Mouse (Mus musculus): Measurements from ENCODE around the gene Plod1. TPM values are rescaled to one million over a fixed set of nuclear protein-coding genes. Genes with fewer than 3 reads are reported as not detected.

Plod1 gene
- polyA plus RNA-seq, 1 experiment from 2014 or later, result 39.0 TPM

GRCm38 (mm10) chr4:147963623-147964022 is 27.1 kb upstream of the Plod1 start:
- H3K9me3 ChIP-seq (ENCODE audit: control insufficient read depth, low read length), result no peaks in the 10 kb centered on the region
- ATAC-seq, result no peak
- H3K27me3 ChIP-seq (replicated peaks; ENCODE audit: control insufficient read depth, insufficient read depth, low read length), result no peaks in the 10 kb centered on the region
- 86% methylated on average over 15 of the region's 15 CpGs for WGBS
- H3K4me3 ChIP-seq (ENCODE audit: low read length), result no peak overlapping the region
- no peak overlapping the region for H3K27ac ChIP-seq (ENCODE audit: low read length)
- H3K9ac ChIP-seq (ENCODE audit: low read depth, low read length), result no peak overlapping the region
- H3K4me1 ChIP-seq (ENCODE audit: control insufficient read depth, insufficient read depth, low read length), result no peaks in the 10 kb centered on the region
- no peaks in the 10 kb centered on the region for H3K36me3 ChIP-seq (ENCODE audit: control insufficient read depth, insufficient read depth, low read length)
- H3K4me2 ChIP-seq (ENCODE audit: low read depth, low read length), result no peak overlapping the region

GRCm38 (mm10) chr4:147962781-147963180 is 26.2 kb upstream of the Plod1 start:
- no peaks in the 10 kb centered on the region for H3K4me1 ChIP-seq (ENCODE audit: control insufficient read depth, insufficient read depth, low read length)
- no peak overlapping the region for H3K4me2 ChIP-seq (ENCODE audit: low read depth, low read length)
- no peak overlapping the region for H3K4me3 ChIP-seq (ENCODE audit: low read length)
- no peaks in the 10 kb centered on the region for H3K36me3 ChIP-seq (ENCODE audit: control insufficient read depth, insufficient read depth, low read length)
- no peaks in the 10 kb centered on the region for H3K27me3 ChIP-seq (replicated peaks; ENCODE audit: control insufficient read depth, insufficient read depth, low read length)
- H3K9ac ChIP-seq (ENCODE audit: low read depth, low read length), result no peak overlapping the region
- no peaks in the 10 kb centered on the region for H3K9me3 ChIP-seq (ENCODE audit: control insufficient read depth, low read length)
- ATAC-seq, result no peak
- WGBS, result 45% methylated on average over 6 of the region's 6 CpGs
- no peak overlapping the region for H3K27ac ChIP-seq (ENCODE audit: low read length)

GRCm38 (mm10) chr4:147959881-147960831 is 23.6 kb upstream of the Plod1 start:
- Histone ChIP-seq H3K4me3 (ENCODE audit: low read length) (no peak overlapping the region), H3K9me3 (ENCODE audit: control insufficient read depth, low read length) (no peaks in the 10 kb centered on the region), H3K4me2 (ENCODE audit: low read depth, low read length) (no peak overlapping the region), H3K4me1 (ENCODE audit: control insufficient read depth, insufficient read depth, low read length) (no peaks in the 10 kb centered on the region), H3K36me3 (ENCODE audit: control insufficient read depth, insufficient read depth, low read length) (no peaks in the 10 kb centered on the region), H3K27me3 (replicated peaks; ENCODE audit: control insufficient read depth, insufficient read depth, low read length) (no peaks in the 10 kb centered on the region), H3K9ac (ENCODE audit: low read depth, low read length) (no peak overlapping the region), H3K27ac (ENCODE audit: low read length) (no peak overlapping the region)
- 40% methylated on average over 6 of the region's 6 CpGs for WGBS
- peak; percentile 65 for ATAC-seq

GRCm38 (mm10) chr4:147957141-147957540 is 20.6 kb upstream of the Plod1 start:
- no peak overlapping the region for H3K4me2 ChIP-seq (ENCODE audit: low read depth, low read length)
- whole genome bisulfite sequencing, result 45% methylated on average over 11 of the region's 11 CpGs
- no peak overlapping the region for H3K27ac ChIP-seq (ENCODE audit: low read length)
- no peaks in the 10 kb centered on the region for H3K36me3 ChIP-seq (ENCODE audit: control insufficient read depth, insufficient read depth, low read length)
- H3K9ac ChIP-seq (ENCODE audit: low read depth, low read length), result no peak overlapping the region
- no peak for ATAC-seq
- H3K27me3 ChIP-seq (replicated peaks; ENCODE audit: control insufficient read depth, insufficient read depth, low read length), result no peaks in the 10 kb centered on the region
- H3K9me3 ChIP-seq (ENCODE audit: control insufficient read depth, low read length), result no peaks in the 10 kb centered on the region
- no peaks in the 10 kb centered on the region for H3K4me1 ChIP-seq (ENCODE audit: control insufficient read depth, insufficient read depth, low read length)
- no peak overlapping the region for H3K4me3 ChIP-seq (ENCODE audit: low read length)

GRCm38 (mm10) chr4:147953590-147953989 is 17.0 kb upstream of the Plod1 start:
- no peaks in the 10 kb centered on the region for H3K4me1 ChIP-seq (ENCODE audit: control insufficient read depth, insufficient read depth, low read length)
- H3K9me3 ChIP-seq (ENCODE audit: control insufficient read depth, low read length), result no peaks in the 10 kb centered on the region
- WGBS, result 8% methylated on average over 4 of the region's 4 CpGs
- H3K36me3 ChIP-seq (ENCODE audit: control insufficient read depth, insufficient read depth, low read length), result peaks cover 3% of the 10 kb centered on the region; the same call in 1 of the 2 replicates
- no peak for ATAC-seq
- no peak overlapping the region for H3K9ac ChIP-seq (ENCODE audit: low read depth, low read length)
- H3K27me3 ChIP-seq (replicated peaks; ENCODE audit: control insufficient read depth, insufficient read depth, low read length), result no peaks in the 10 kb centered on the region
- no peak overlapping the region for H3K4me2 ChIP-seq (ENCODE audit: low read depth, low read length)
- H3K4me3 ChIP-seq (ENCODE audit: low read length), result no peak overlapping the region
- no peak overlapping the region for H3K27ac ChIP-seq (ENCODE audit: low read length)

GRCm38 (mm10) chr4:147947511-147947910 is 10.9 kb upstream of the Plod1 start:
- Histone ChIP-seq H3K36me3 (ENCODE audit: control insufficient read depth, insufficient read depth, low read length) (peaks cover 25% of the 10 kb centered on the region), H3K4me3 (ENCODE audit: low read length) (no peak overlapping the region), H3K27me3 (replicated peaks; ENCODE audit: control insufficient read depth, insufficient read depth, low read length) (no peaks in the 10 kb centered on the region), H3K9me3 (ENCODE audit: control insufficient read depth, low read length) (no peaks in the 10 kb centered on the region), H3K4me1 (ENCODE audit: control insufficient read depth, insufficient read depth, low read length) (peaks cover 10% of the 10 kb centered on the region), H3K4me2 (ENCODE audit: low read depth, low read length) (no peak overlapping the region), H3K27ac (ENCODE audit: low read length) (no peak overlapping the region), H3K9ac (ENCODE audit: low read depth, low read length) (no peak overlapping the region)
- 34% methylated on average over 2 of the region's 2 CpGs for WGBS
- ATAC-seq, result no peak

- H3K9ac ChIP-seq (ENCODE audit: low read depth, low read length), result no peak overlapping the region
- WGBS, result 93% methylated on average over 1 of the region's 1 CpGs
- H3K4me1 ChIP-seq (ENCODE audit: control insufficient read depth, insufficient read depth, low read length), result peaks cover 31% of the 10 kb centered on the region
- H3K27ac ChIP-seq (ENCODE audit: low read length), result no peak overlapping the region
- no peaks in the 10 kb centered on the region for H3K27me3 ChIP-seq (replicated peaks; ENCODE audit: control insufficient read depth, insufficient read depth, low read length)
- no peak overlapping the region for H3K4me3 ChIP-seq (ENCODE audit: low read length)
- ATAC-seq, result no peak
- peaks cover 20% of the 10 kb centered on the region for H3K36me3 ChIP-seq (ENCODE audit: control insufficient read depth, insufficient read depth, low read length)
- H3K9me3 ChIP-seq (ENCODE audit: control insufficient read depth, low read length), result no peaks in the 10 kb centered on the region
- 0 out of 2 replicates have a peak overlapping the region, but pooled peaks have one; percentile 89 for H3K4me2 ChIP-seq (ENCODE audit: low read depth, low read length)
These were observed 6.4 kb upstream of the Plod1 start for GRCm38 (mm10) chr4:147943005-147943404.

GRCm38 (mm10) chr4:147941045-147942020 is 4.8 kb upstream of the Plod1 start:
- H3K4me1 ChIP-seq (ENCODE audit: control insufficient read depth, insufficient read depth, low read length), result peaks cover 31% of the 10 kb centered on the region
- H3K36me3 ChIP-seq (ENCODE audit: control insufficient read depth, insufficient read depth, low read length), result peaks cover 20% of the 10 kb centered on the region
- WGBS, result 5% methylated on average over 87 of the region's 88 CpGs
- H3K4me2 ChIP-seq (ENCODE audit: low read depth, low read length), result peak overlapping the region; percentile 89
- no peaks in the 10 kb centered on the region for H3K9me3 ChIP-seq (ENCODE audit: control insufficient read depth, low read length)
- peak overlapping the region; percentile 87 for H3K9ac ChIP-seq (ENCODE audit: low read depth, low read length)
- H3K27me3 ChIP-seq (replicated peaks; ENCODE audit: control insufficient read depth, insufficient read depth, low read length), result no peaks in the 10 kb centered on the region
- ATAC-seq, result peak; percentile 73
- peak overlapping the region; percentile 93 for H3K4me3 ChIP-seq (ENCODE audit: low read length)
- peak overlapping the region; percentile 79 for H3K27ac ChIP-seq (ENCODE audit: low read length)

GRCm38 (mm10) chr4:147940576-147941044 is 4.0 kb upstream of the Plod1 start, which contains the start of gene 2510039O18Rik:
TSS of gene 2510039O18Rik (plus strand) at chr4:147940895.
- peak within 1 kb of the TSS; percentile 93 for H3K4me3 ChIP-seq (ENCODE audit: low read length)
- no peaks in the 10 kb centered on the region for H3K27me3 ChIP-seq (replicated peaks; ENCODE audit: control insufficient read depth, insufficient read depth, low read length)
- peak; percentile 73 for ATAC-seq
- H3K27ac ChIP-seq (ENCODE audit: low read length), result peak within 1 kb of the TSS; percentile 79
- H3K4me1 ChIP-seq (ENCODE audit: control insufficient read depth, insufficient read depth, low read length), result peaks cover 36% of the 10 kb centered on the region
- H3K9ac ChIP-seq (ENCODE audit: low read depth, low read length), result peak within 1 kb of the TSS; percentile 87
- H3K36me3 ChIP-seq (ENCODE audit: control insufficient read depth, insufficient read depth, low read length), result peaks cover 14% of the 10 kb centered on the region
- peak within 1 kb of the TSS; percentile 89 for H3K4me2 ChIP-seq (ENCODE audit: low read depth, low read length)
- no peaks in the 10 kb centered on the region for H3K9me3 ChIP-seq (ENCODE audit: control insufficient read depth, low read length)
- 1% methylated on average over 31 of the region's 35 CpGs for WGBS
